Mouse (Mus musculus) CH12.LX (cell line): ENCODE measurements around the gene Gxylt1.

Source experiments
- CTCF ChIP-seq, 2 experiments: IDR thresholded peaks in 1 of 2; conservative IDR thresholded peaks in 1 of 2; 2 replicates each; pipeline ENCODE4 v1.5.1; 2011 to 2012; ENCODE audit warnings: low read depth in 2 of 2, low read length in 2 of 2, improper control_type of control experiment in 1 of 2, inconsistent platforms in 1 of 2, mild to moderate bottlenecking in 1 of 2, moderate library complexity in 1 of 2
- HCFC1 ChIP-seq: IDR thresholded peaks from 2 replicates; pipeline ENCODE4 v1.6.1; 2012; ENCODE audit warnings: low read depth, mild to moderate bottlenecking, inconsistent platforms, low read length, improper control_type of control experiment
- IRF4 ChIP-seq: IDR thresholded peaks from 2 replicates; pipeline ENCODE4 v1.6.1; 2014; ENCODE audit warnings: low read depth, mild to moderate bottlenecking, inconsistent platforms, low read length, improper control_type of control experiment
- JUN ChIP-seq: IDR thresholded peaks from 2 replicates; pipeline ENCODE4 v1.6.1; 2011; ENCODE audit warnings: low read depth, mild to moderate bottlenecking, low read length, improper control_type of control experiment, moderate library complexity; ENCODE audit not compliant: insufficient read depth
- MAX ChIP-seq: IDR thresholded peaks from 2 replicates; pipeline ENCODE4 v1.6.1; 2011; ENCODE audit warnings: low read length, improper control_type of control experiment
- NELFE ChIP-seq: IDR thresholded peaks from 2 replicates; pipeline ENCODE4 v1.6.1; 2011; ENCODE audit warnings: low read depth, low read length, improper control_type of control experiment
- POLR2A ChIP-seq: IDR thresholded peaks from 2 replicates; pipeline ENCODE4 v1.6.1; 2011; ENCODE audit warnings: low read depth, mild to moderate bottlenecking, improper control_type of control experiment, low read length
- USF1 ChIP-seq: IDR thresholded peaks from 2 replicates; pipeline ENCODE4 v1.6.1; 2014; ENCODE audit warnings: low read depth, mild to moderate bottlenecking, inconsistent platforms, low read length, improper control_type of control experiment

GRCm38 (mm10) chr15:93265231-93265630 lies 9.7 kb downstream of the Gxylt1 start:
- TF ChIP-seq USF1, result no peak
- TF ChIP-seq POLR2A, result no peak
- no peak for TF ChIP-seq IRF4
- no peak for TF ChIP-seq CTCF (conservative IDR thresholded peaks at IDR 0.05 in 1 of 2, IDR thresholded peaks at IDR 0.05 in 1 of 2; ENCODE audit: low read depth in 2 of 2, low read length in 2 of 2)
- TF ChIP-seq JUN, result no peak
- TF ChIP-seq MAX, result no peak
- TF ChIP-seq HCFC1, result no peak
- TF ChIP-seq NELFE, result no peak
